24 mouse cellular contexts compared by ENCODE assay signal in the genomic region with DNA sequence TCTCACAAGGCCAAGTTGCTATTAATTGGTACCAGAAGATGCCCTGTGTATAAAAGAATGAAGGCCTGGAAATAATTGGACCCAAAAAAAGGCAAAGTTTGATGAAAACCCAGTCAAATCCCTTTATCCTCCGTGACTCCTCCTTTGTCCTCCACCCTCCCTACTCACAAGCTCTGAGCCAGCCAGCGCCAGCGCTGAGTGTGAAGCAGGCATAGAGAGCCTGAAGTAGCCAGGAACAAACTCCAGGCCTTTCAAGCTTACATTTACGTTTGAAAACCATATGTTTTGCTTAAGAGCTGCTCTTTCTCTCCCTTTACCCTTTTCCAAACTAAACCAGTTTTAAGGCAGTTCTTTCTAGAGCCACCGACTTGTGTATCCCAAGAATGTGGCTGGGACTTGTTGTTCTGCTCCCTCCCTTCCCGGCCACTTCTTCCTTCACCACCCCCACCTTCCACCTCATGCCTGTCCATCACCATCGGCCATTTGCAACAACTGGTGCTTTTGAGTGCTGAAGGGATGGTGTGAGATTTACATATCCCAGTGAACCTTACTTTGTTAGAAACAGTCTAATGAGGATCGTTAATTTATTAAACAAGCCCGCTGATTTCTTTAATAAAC. TPM values are rescaled to one million over a fixed set of nuclear protein-coding genes. Genes with fewer than 3 reads are reported as not detected.
DNase-seq lines count a peak whose midpoint lies in the region; ATAC-seq lines count a peak whose summit lies in the region.
"Had no signal": no experiment of that assay in that cellular context is flagged by ENCODE, and none has a peak within 500 bp of the region (broad histone marks: within the 10 kb centered on the region; RNA-seq: fewer than 3 reads in every experiment).

No protein-coding gene starts in this region.

- H3K4me2 ChIP-seq in embryonic facial prominence, embryonic 13.5 days: no peak overlapping the region
- H3K4me2 ChIP-seq: hindbrain, embryonic 14.5 days had no signal

- H3K27ac ChIP-seq in embryonic facial prominence, embryonic 13.5 days: peak overlapping the region; percentile 63
- H3K27ac ChIP-seq: hindbrain, embryonic 14.5 days had no signal

- no peaks in the 10 kb centered on the region for H3K9me3 ChIP-seq in embryonic facial prominence, embryonic 13.5 days
- H3K9me3 ChIP-seq: megakaryocyte, embryonic 14.5 days had no signal

- H3K27me3 ChIP-seq in embryonic facial prominence, embryonic 13.5 days: no peaks in the 10 kb centered on the region

- WGBS in embryonic facial prominence, embryonic 13.5 days: 34% methylated on average over 9 of the region's 9 CpGs

- DNase-seq in adrenal gland, postnatal 25 days: peak; percentile 8
- no peak for DNase-seq in adrenal gland, adult (ENCODE audit: inconsistent age in 2 of 2, low spot score in 1 of 2)
- DNase-seq in gastrocnemius, adult 18-20 months (ENCODE audit: low spot score): peak; percentile 13
- DNase-seq in gastrocnemius, postnatal 25 days: no peak
- peak; percentile 31 for DNase-seq in ES-CJ7 (ENCODE audit: low read depth, low spot score)
- no peak for DNase-seq in cerebellum, postnatal 36 days
- no peak for DNase-seq in layer of hippocampus, adult 9-11 months
- DNase-seq: cerebellum, adult 8-10 months; layer of hippocampus, postnatal 36 days; liver; liver, postnatal 0 days; lung, postnatal 14 days; thymus, adult 18-20 months had no signal

- H3K36me3 ChIP-seq in embryonic facial prominence, embryonic 13.5 days: no peaks in the 10 kb centered on the region

- H3K9ac ChIP-seq in embryonic facial prominence, embryonic 13.5 days: no peak overlapping the region
- H3K9ac ChIP-seq: hindbrain, embryonic 14.5 days; liver, postnatal 0 days had no signal

- no peak overlapping the region for H3K4me3 ChIP-seq in embryonic facial prominence, embryonic 13.5 days
- H3K4me3 ChIP-seq: megakaryocyte, embryonic 14.5 days had no signal

- no peak for ATAC-seq in embryonic facial prominence, embryonic 13.5 days (ENCODE audit: insufficient number of reproducible peaks, insufficient read depth, low FRiP score, low TSS enrichment, low read depth)
- ATAC-seq: intestine, postnatal 0 days; liver, postnatal 0 days; Patski had no signal

- peaks cover 12% of the 10 kb centered on the region for H3K4me1 ChIP-seq in embryonic facial prominence, embryonic 13.5 days
- H3K4me1 ChIP-seq: megakaryocyte, embryonic 14.5 days had no signal

RNA-seq across cellular contexts. Expression of gene Myoc, which starts 29.2 kb away (rescaled TPM):
- total RNA-seq in adrenal gland, postnatal 25 days (2021): 1.2 and 1.9 TPM in 2 replicates
- total RNA-seq in gastrocnemius, adult 18-20 months (2021): 10 to 100 TPM; 35.8 to 73.6 TPM
- total RNA-seq in gastrocnemius, postnatal 25 days (2021): 10 to 100 TPM in 1 of 2 experiments, 1 to 10 TPM in 1; 9.1 to 20.5 TPM
- not detected in 2 replicates for polyA plus RNA-seq in embryonic facial prominence, embryonic 13.5 days (2015; fragmentation: Nextera tagmentation; extraction: Ambion mirVana)
- polyA plus RNA-seq: heart, postnatal 0 days; hindbrain, embryonic 14.5 days; liver, postnatal 0 days; Patski had no signal

RNA-seq across cellular contexts. Expression of gene Vamp4, which starts 39.4 kb away (rescaled TPM):
- 38.0 and 38.6 TPM in 2 replicates for total RNA-seq in adrenal gland, postnatal 25 days (2021)
- total RNA-seq in gastrocnemius, adult 18-20 months (2021): 10 to 100 TPM; 16.8 to 20.9 TPM
- total RNA-seq in gastrocnemius, postnatal 25 days (2021): 10 to 100 TPM; 15.7 to 16.9 TPM
- polyA plus RNA-seq in embryonic facial prominence, embryonic 13.5 days (2015; fragmentation: Nextera tagmentation; extraction: Ambion mirVana): 85.8 and 95.2 TPM in 2 replicates

RNA-seq across cellular contexts. Expression of gene Myocos, which starts 48.3 kb away (rescaled TPM):
- total RNA-seq in adrenal gland, postnatal 25 days (2021): not detected in 2 replicates
- not detected for total RNA-seq in gastrocnemius, adult 18-20 months (2021)
- not detected for total RNA-seq in gastrocnemius, postnatal 25 days (2021)
- not detected in 2 replicates for polyA plus RNA-seq in embryonic facial prominence, embryonic 13.5 days (2015; fragmentation: Nextera tagmentation; extraction: Ambion mirVana)
- total RNA-seq: gastrocnemius, adult 8-10 months; heart, adult 8-10 months; layer of hippocampus, postnatal 36 days; left cerebral cortex, postnatal 36 days had no signal
- polyA plus RNA-seq: heart, postnatal 0 days; hindbrain, embryonic 14.5 days; intestine, postnatal 0 days; kidney, embryonic 16.5 days; liver, postnatal 0 days; Patski; small intestine, adult 2 months had no signal

Comparison
In these comparisons a context has a peak if more than half of its experiments do, and no peak if none do; other contexts are left out.
1. DNase-seq: peak in adrenal gland, postnatal 25 days (single experiment), gastrocnemius, adult 18-20 months (single experiment) and ES-CJ7 (single experiment); none in adrenal gland, adult (0 of 2), gastrocnemius, postnatal 25 days (single experiment), cerebellum, postnatal 36 days (0 of 2) and layer of hippocampus, adult 9-11 months (single experiment).